Mouse (Mus musculus): ENCODE results near the gene AB124611. TPM values are rescaled to one million over a fixed set of nuclear protein-coding genes. Genes with fewer than 3 reads are reported as not detected.

Gene AB124611
- polyA plus RNA-seq, 1 experiment from 2014 or later, result 5.2 TPM

GRCm38 (mm10) chr9:21576286-21576685, 50.3 kb downstream of the AB124611 start:
- DNase-seq (ENCODE audit: low spot score) (no peak), ATAC-seq (no peak)
- TF ChIP-seq CTCF (IDR thresholded peaks at IDR 0.05) (no peak), EP300 (IDR thresholded peaks at IDR 0.05) (no peak)
- Histone ChIP-seq H3K4me1 (ENCODE audit: insufficient read depth, low read depth, low read length) (no peaks in the 10 kb centered on the region), H3K27ac (ENCODE audit: low read length) (no peak overlapping the region), H3K4me3 (ENCODE audit: low read depth, low read length) (no peak overlapping the region), H3K36me3 (ENCODE audit: insufficient read depth, low read length) (peaks cover 26% of the 10 kb centered on the region; the same call in 1 of the 2 replicates), H3K4me2 (replicated peaks; ENCODE audit: low read depth, low read length) (no peak overlapping the region), H3K9me3 (ENCODE audit: low read length) (no peaks in the 10 kb centered on the region), H3K27me3 (replicated peaks; ENCODE audit: insufficient read depth, low read length) (no peaks in the 10 kb centered on the region), H3K9ac (replicated peaks; ENCODE audit: low read depth) (no peak overlapping the region)
- 88% methylated on average over 1 of the region's 1 CpGs for WGBS

DNA sequence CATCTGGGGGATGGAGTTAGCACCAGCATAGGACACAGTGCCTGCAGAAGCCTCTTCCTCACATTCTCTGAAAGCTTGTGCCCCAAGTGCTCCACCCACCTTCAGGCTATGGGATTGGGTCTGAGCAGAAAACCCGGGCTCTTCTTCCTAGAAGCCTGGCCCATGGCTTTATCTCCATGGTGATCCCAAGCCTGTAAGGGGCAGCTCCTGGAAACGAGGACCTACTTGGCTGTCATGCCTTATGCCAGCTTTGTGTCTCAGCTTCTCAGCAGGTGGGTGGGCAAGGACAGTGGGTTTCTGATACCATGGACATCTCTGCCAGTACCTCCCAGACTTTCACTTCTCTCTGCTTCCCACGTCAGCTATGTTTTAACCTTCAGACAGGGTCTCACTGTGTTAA, 52.2 kb downstream of the AB124611 start:
- H3K4me2 ChIP-seq (replicated peaks; ENCODE audit: low read depth, low read length), result no peak overlapping the region
- no peaks in the 10 kb centered on the region for H3K9me3 ChIP-seq (ENCODE audit: low read length)
- 75% methylated on average over 3 of the region's 3 CpGs for WGBS
- peaks cover 30% of the 10 kb centered on the region for H3K36me3 ChIP-seq (ENCODE audit: insufficient read depth, low read length)
- no peaks in the 10 kb centered on the region for H3K4me1 ChIP-seq (ENCODE audit: insufficient read depth, low read depth, low read length)
- no peak overlapping the region for H3K27ac ChIP-seq (ENCODE audit: low read length)
- H3K9ac ChIP-seq (replicated peaks; ENCODE audit: low read depth), result no peak overlapping the region
- no peak overlapping the region for H3K4me3 ChIP-seq (ENCODE audit: low read depth, low read length)
- DNase-seq (ENCODE audit: low spot score) (no peak), ATAC-seq (no peak)
- H3K27me3 ChIP-seq (replicated peaks; ENCODE audit: insufficient read depth, low read length), result no peaks in the 10 kb centered on the region
- TF ChIP-seq EP300 (IDR thresholded peaks at IDR 0.05) (no peak), CTCF (IDR thresholded peaks at IDR 0.05) (no peak)

DNA sequence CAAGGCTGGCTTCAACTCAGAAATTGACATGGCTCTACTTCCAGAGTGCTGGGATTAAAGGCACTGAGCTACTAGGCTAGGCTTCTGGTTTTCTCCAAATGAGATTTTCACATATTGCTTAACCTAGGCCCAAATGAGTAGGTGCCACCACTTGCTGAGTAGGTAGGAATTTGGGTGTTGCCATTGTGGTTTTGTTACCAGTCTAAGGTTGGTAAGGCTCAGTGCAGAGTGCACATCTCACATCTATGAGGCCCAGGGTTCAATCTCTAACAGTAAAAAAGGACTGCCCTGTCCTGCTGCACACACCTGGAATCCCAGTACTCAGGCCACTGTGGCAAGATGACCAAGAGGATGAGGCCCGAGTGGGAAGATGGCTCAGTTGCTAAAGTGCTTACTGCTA, 59.4 kb downstream of the AB124611 start:
- WGBS, result 95% methylated on average over 1 of the region's 1 CpGs
- no peaks in the 10 kb centered on the region for H3K27me3 ChIP-seq (replicated peaks; ENCODE audit: insufficient read depth, low read length)
- no peak overlapping the region for H3K27ac ChIP-seq (ENCODE audit: low read length)
- TF ChIP-seq EP300 (IDR thresholded peaks at IDR 0.05), result no peak
- no peak for TF ChIP-seq CTCF (IDR thresholded peaks at IDR 0.05)
- H3K4me1 ChIP-seq (ENCODE audit: insufficient read depth, low read depth, low read length), result no peaks in the 10 kb centered on the region
- DNase-seq (ENCODE audit: low spot score) (no peak), ATAC-seq (no peak)
- no peak overlapping the region for H3K4me3 ChIP-seq (ENCODE audit: low read depth, low read length)
- no peak overlapping the region for H3K4me2 ChIP-seq (replicated peaks; ENCODE audit: low read depth, low read length)
- H3K9me3 ChIP-seq (ENCODE audit: low read length), result no peaks in the 10 kb centered on the region
- peaks cover 42% of the 10 kb centered on the region for H3K36me3 ChIP-seq (ENCODE audit: insufficient read depth, low read length)
- H3K9ac ChIP-seq (replicated peaks; ENCODE audit: low read depth), result no peak overlapping the region

DNA sequence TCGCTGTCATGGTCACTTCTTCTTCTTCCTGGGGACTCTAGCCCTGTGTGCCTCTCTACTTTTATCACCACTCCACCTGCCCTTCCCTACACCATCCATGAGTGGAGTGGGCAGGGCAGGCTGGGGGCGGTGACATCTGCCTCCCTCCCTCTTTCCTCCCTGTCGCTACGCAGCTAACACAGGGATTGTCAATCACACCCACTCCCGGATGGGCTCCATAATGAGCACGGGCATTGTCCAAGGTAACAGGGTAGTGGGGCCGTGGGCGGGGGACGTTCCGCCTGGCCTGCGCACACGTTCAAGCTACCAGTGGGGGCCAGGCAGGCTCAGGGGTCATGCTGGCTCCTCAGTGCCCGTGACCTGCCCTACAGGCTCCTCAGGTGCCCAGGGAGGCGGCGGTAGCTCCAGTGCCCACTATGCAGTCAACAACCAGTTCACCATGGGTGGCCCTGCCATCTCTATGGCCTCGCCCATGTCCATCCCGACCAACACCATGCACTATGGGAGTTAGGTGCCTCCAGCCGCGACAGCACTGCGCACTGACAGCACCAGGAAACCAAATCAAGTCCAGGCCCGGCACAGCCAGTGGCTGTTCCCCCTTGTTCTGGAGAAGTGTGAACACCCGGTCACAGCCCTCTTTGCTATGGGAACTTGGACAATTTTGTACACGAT, 61.8 kb downstream of the AB124611 start:
- H3K36me3 ChIP-seq (ENCODE audit: insufficient read depth, low read length), result peaks cover 24% of the 10 kb centered on the region
- no peak for ATAC-seq

GRCm38 (mm10) chr9:21588350-21588749, 62.4 kb downstream of the AB124611 start:
- H3K36me3 ChIP-seq (ENCODE audit: insufficient read depth, low read length), result peaks cover 24% of the 10 kb centered on the region
- 82% methylated on average over 8 of the region's 8 CpGs for WGBS
- no peaks in the 10 kb centered on the region for H3K4me1 ChIP-seq (ENCODE audit: insufficient read depth, low read depth, low read length)

More for the DNA sequence above, 61.8 kb downstream of the AB124611 start:
- Histone ChIP-seq H3K27ac (ENCODE audit: low read length) (no peak overlapping the region), H3K9me3 (ENCODE audit: low read length) (no peaks in the 10 kb centered on the region), H3K27me3 (replicated peaks; ENCODE audit: insufficient read depth, low read length) (no peaks in the 10 kb centered on the region), H3K4me3 (ENCODE audit: low read depth, low read length) (no peak overlapping the region), H3K4me1 (ENCODE audit: insufficient read depth, low read depth, low read length) (no peaks in the 10 kb centered on the region), H3K4me2 (replicated peaks; ENCODE audit: low read depth, low read length) (no peak overlapping the region), H3K9ac (replicated peaks; ENCODE audit: low read depth) (no peak overlapping the region)
- 87% methylated on average over 23 of the region's 23 CpGs for WGBS
- DNase-seq (ENCODE audit: low spot score), result no peak
- TF ChIP-seq EP300 (IDR thresholded peaks at IDR 0.05) (no peak), CTCF (IDR thresholded peaks at IDR 0.05) (no peak)

GRCm38 (mm10) chr9:21589538-21589937, 63.6 kb downstream of the AB124611 start:
- H3K4me1 ChIP-seq (ENCODE audit: insufficient read depth, low read depth, low read length), result 0 out of 2 replicates have a peak, but pooled peaks cover 6% of the 10 kb centered on the region
- peaks cover 17% of the 10 kb centered on the region for H3K36me3 ChIP-seq (ENCODE audit: insufficient read depth, low read length)
- H3K9ac ChIP-seq (replicated peaks; ENCODE audit: low read depth), result no peak overlapping the region
- H3K27ac ChIP-seq (ENCODE audit: low read length), result no peak overlapping the region
- H3K9me3 ChIP-seq (ENCODE audit: low read length), result no peaks in the 10 kb centered on the region
- no peak overlapping the region for H3K4me3 ChIP-seq (ENCODE audit: low read depth, low read length)
- ATAC-seq (no peak), DNase-seq (ENCODE audit: low spot score) (no peak)
- H3K27me3 ChIP-seq (replicated peaks; ENCODE audit: insufficient read depth, low read length), result no peaks in the 10 kb centered on the region
- H3K4me2 ChIP-seq (replicated peaks; ENCODE audit: low read depth, low read length), result no peak overlapping the region
- WGBS, result 86% methylated on average over 5 of the region's 5 CpGs
- TF ChIP-seq CTCF (IDR thresholded peaks at IDR 0.05), result no peak
- TF ChIP-seq EP300 (IDR thresholded peaks at IDR 0.05), result no peak

More at GRCm38 (mm10) chr9:21588350-21588749, 62.4 kb downstream of the AB124611 start:
- no peak overlapping the region for H3K9ac ChIP-seq (replicated peaks; ENCODE audit: low read depth)
- no peak overlapping the region for H3K4me3 ChIP-seq (ENCODE audit: low read depth, low read length)
- DNase-seq (ENCODE audit: low spot score) (no peak), ATAC-seq (no peak)
- TF ChIP-seq CTCF (IDR thresholded peaks at IDR 0.05) (no peak), EP300 (IDR thresholded peaks at IDR 0.05) (no peak)
- no peak overlapping the region for H3K4me2 ChIP-seq (replicated peaks; ENCODE audit: low read depth, low read length)
- no peaks in the 10 kb centered on the region for H3K27me3 ChIP-seq (replicated peaks; ENCODE audit: insufficient read depth, low read length)
- no peaks in the 10 kb centered on the region for H3K9me3 ChIP-seq (ENCODE audit: low read length)
- no peak overlapping the region for H3K27ac ChIP-seq (ENCODE audit: low read length)
